Mouse (Mus musculus) liver, postnatal 0 days (tissue): ENCODE results near the gene 4930402K13Rik.

Source experiments
- CTCF ChIP-seq: sonication (generic); IDR thresholded peaks from 2 replicates; pipeline ENCODE4 v1.5.1; 2016; ENCODE audit warnings: antibody characterized with exemption, low read depth
- EP300 ChIP-seq: IDR thresholded peaks from 2 replicates; pipeline ENCODE4 v1.6.1; 2016; ENCODE audit warnings: antibody characterized with exemption, low read depth, mild to moderate bottlenecking

DNA sequence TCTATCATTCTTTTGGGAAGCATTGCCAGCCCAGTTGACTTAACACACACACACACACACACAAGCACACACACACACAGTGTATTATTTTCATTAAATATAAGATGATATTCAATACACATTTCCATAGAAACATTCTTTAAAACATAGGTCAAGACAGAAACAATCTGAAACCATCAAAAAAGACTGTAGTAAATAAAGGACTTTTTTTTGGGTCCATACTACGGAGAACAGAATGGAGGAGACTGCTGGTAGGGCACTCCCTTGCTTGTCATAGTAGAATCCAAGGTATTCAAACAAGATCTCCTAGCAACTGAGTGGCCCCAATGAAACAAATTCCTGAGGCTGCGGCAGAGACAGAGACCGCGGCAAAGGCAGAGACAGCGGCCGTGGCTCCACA lies at the start of gene 4930402K13Rik:
- TF ChIP-seq CTCF, result no peak
- no peak for TF ChIP-seq EP300
